Mouse (Mus musculus): Measurements from ENCODE around the gene Smim22.

DNA sequence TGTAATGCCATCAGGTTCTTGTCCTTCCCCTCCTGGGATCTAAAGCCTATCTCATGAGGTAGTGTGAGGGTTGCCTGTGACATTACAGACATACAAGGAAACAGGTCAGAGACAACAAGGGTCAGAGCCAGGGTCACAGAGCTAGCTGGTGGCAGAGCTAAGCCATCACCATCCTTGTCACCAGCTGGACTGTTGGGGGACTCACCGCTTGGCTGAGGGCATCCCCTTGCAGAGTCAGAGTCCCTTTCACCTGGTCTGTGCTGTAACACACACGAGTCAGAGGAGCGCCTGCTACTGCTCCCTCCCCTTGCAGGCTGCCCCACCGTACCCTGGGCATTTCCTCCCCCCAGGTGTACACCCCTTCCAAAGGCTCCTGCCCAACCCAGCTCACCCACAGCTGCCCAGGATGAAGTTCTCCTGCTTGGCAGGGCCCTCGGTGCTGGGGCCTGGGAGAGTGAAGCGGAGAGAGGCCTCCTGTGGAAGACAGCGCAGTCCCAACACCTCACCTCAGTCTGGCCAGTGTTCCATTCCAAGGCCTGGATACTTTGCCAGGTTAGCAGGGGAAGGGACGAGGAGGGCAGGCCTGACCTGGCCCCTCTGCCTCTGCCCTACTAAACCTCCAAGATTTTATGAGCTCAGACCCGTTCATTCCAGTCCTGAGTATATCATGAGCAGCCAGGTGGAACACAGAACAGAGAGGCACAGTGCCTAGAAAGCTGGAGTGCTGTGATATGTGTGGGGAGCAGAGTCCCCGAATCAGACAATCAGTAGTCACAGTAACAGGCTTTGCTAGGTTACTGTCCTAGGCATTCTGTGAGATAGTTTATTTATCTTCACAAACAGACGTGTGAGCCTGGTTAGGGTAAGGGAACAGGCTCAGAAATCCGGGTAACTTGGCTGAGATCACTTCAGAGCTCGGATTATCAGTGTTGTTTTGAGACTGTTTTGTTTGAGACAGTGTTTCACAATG lies 5.2 kb downstream of the Smim22 start:
- TF ChIP-seq CTCF (conservative IDR thresholded peaks at IDR 0.05; ENCODE audit: insufficient read depth, insufficient read length, low read depth, low read length) (no peak), POLR2A (IDR thresholded peaks at IDR 0.05; ENCODE audit: low read depth, low read length) (no peak)

All from kidney, adult 2 months (tissue).